Mouse (Mus musculus) intestine, embryonic 15.5 days (tissue): ENCODE measurements around the gene Coro2b. TPM values are rescaled to one million over a fixed set of nuclear protein-coding genes. Genes with fewer than 3 reads are reported as not detected.

Experiments
- ATAC-seq: fragments of 200-750 bp; cut with Nextera tagmentation; 2 replicates; pipeline ENCODE4 v1.8.0; 2017; ENCODE audit warnings: moderate TSS enrichment, moderate library complexity
- H3K27ac ChIP-seq: fragments of 300-500 bp; sonication (generic); 2 replicates; pipeline ENCODE4 v1.5.1; 2015; ENCODE audit warnings: mild to moderate bottlenecking, inconsistent platforms
- H3K27me3 ChIP-seq: fragments of 300-500 bp; sonication (generic); replicated peaks from 2 replicates; pipeline ENCODE4 v1.6.1; 2015; ENCODE audit warnings: inconsistent platforms
- H3K36me3 ChIP-seq: fragments of 300-500 bp; sonication (generic); 2 replicates; pipeline ENCODE4 v1.6.1; 2015; ENCODE audit warnings: inconsistent platforms
- H3K4me1 ChIP-seq: fragments of 300-500 bp; sonication (generic); replicated peaks from 2 replicates; pipeline ENCODE4 v1.6.1; 2015; ENCODE audit warnings: inconsistent platforms
- H3K4me2 ChIP-seq: fragments of 300-500 bp; sonication (generic); replicated peaks from 2 replicates; pipeline ENCODE4 v1.6.1; 2015; ENCODE audit warnings: mild to moderate bottlenecking, inconsistent platforms
- H3K4me3 ChIP-seq: fragments of 300-500 bp; sonication (generic); replicated peaks from 2 replicates; pipeline ENCODE4 v1.5.1; 2015; ENCODE audit warnings: inconsistent platforms
- H3K9ac ChIP-seq: fragments of 300-500 bp; sonication (generic); 2 replicates; pipeline ENCODE4 v1.6.1; 2015; ENCODE audit warnings: inconsistent platforms
- H3K9me3 ChIP-seq: fragments of 300-500 bp; sonication (generic); 2 replicates; pipeline ENCODE4 v1.6.1; 2016; ENCODE audit warnings: inconsistent platforms
- WGBS: fragments of 180-500 bp; shearing (Covaris S2); methylation state at CpG from one replicate; pipeline ENCODE4 v1.1.7; 2015; 5-methylcytosine and 5-hydroxymethylcytosine counted together
- polyA plus RNA-seq: library from polyadenylated mRNA; unstranded; fragments of >200 nt; fragmentation: Nextera tagmentation; extraction: Ambion mirVana; gene quantifications from 2 replicates; pipeline ENCODE4 v1.2.1, GENCODE M21; 2015

The Coro2b gene
- polyA plus RNA-seq, 1 experiment from 2014 or later, result 7.6 TPM

DNA sequence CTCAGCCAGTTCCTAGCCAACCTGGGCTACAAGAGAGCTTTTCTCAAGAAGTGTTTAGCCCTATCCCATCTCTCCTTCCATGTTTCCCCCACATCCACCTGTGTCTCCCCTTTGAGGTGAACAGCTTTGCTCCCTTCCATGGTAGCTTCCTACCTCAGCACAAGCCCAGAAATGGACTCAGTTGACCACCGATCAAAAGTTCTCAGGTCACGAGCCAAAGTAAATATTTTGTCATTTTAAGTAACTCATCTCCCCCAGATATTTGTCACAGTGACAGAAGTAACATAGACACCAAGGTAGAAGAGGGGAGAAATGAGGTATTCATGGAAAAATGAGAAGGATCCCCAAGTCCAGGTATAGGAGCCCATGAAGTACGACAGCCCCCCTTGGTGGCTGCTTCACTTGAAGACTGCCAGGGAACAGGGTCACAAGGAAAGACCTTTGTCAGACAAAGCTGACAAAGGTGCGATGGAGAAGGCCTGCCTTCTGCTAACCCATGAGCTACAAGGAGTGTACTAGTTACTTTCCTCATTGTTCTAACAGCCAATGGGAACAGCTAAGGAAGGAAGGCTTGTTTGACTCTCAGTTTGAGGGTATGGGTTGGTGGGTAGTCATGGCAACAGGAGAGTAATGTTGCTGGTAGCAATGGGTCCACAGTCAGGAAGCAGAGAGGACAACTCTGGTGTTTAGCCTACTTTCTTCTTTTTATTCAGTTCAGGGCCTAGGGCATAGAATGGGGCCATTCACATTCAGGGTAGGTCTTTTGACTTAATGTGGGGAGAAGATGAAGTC, 150.9 kb downstream of the Coro2b start:
- H3K27me3 ChIP-seq, result no peaks in the 10 kb centered on the region
- H3K27ac ChIP-seq, result no peak overlapping the region
- no peak overlapping the region for H3K4me3 ChIP-seq
- no peak overlapping the region for H3K9ac ChIP-seq
- no peak for ATAC-seq
- no peak overlapping the region for H3K4me2 ChIP-seq
- WGBS, result 69% methylated on average over 4 of the region's 4 CpGs
- no peaks in the 10 kb centered on the region for H3K36me3 ChIP-seq
- no peaks in the 10 kb centered on the region for H3K4me1 ChIP-seq
- no peaks in the 10 kb centered on the region for H3K9me3 ChIP-seq

GRCm38 (mm10) chr9:62385062-62385461, 151.8 kb downstream of the Coro2b start:
- no peaks in the 10 kb centered on the region for H3K9me3 ChIP-seq
- no peaks in the 10 kb centered on the region for H3K36me3 ChIP-seq
- H3K9ac ChIP-seq, result no peak overlapping the region
- H3K27me3 ChIP-seq, result no peaks in the 10 kb centered on the region
- H3K27ac ChIP-seq, result no peak overlapping the region
- H3K4me3 ChIP-seq, result no peak overlapping the region
- no peak overlapping the region for H3K4me2 ChIP-seq
- WGBS, result 81% methylated on average over 6 of the region's 6 CpGs
- H3K4me1 ChIP-seq, result no peaks in the 10 kb centered on the region
- no peak for ATAC-seq

DNA sequence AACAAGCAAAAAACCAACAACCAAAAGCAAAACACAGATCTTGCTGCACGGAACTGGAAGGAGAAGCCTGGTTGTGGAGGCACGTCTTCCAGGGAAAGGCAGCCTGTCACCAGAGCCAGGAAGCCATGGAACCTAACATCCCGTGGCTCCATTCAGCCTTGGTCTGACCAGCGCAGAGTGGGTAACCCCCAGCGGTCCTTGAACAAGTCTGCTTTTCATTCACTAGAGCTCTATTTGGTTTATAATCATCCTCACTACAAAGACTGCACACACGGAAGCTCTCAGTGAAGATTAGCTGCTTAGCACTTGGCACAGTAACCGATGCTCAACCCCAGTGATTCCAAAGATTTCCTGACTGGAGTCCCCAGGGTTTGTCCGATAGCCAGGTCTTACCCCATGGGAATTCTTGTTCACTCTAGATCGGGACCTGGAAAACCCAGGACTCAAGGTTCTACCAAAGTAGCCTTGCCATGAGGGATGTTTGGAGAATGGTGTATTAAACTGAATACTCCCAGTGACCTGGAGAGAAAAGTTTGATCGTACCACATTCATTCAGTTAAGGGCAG, 154.2 kb downstream of the Coro2b start:
- Histone ChIP-seq H3K9me3 (no peaks in the 10 kb centered on the region), H3K4me3 (no peak overlapping the region), H3K27me3 (no peaks in the 10 kb centered on the region), H3K4me1 (no peaks in the 10 kb centered on the region), H3K27ac (no peak overlapping the region), H3K36me3 (peaks cover 4% of the 10 kb centered on the region; the same call in 1 of the 2 replicates), H3K4me2 (no peak overlapping the region), H3K9ac (no peak overlapping the region)
- no peak for ATAC-seq
- WGBS, result 81% methylated on average over 10 of the region's 10 CpGs

DNA sequence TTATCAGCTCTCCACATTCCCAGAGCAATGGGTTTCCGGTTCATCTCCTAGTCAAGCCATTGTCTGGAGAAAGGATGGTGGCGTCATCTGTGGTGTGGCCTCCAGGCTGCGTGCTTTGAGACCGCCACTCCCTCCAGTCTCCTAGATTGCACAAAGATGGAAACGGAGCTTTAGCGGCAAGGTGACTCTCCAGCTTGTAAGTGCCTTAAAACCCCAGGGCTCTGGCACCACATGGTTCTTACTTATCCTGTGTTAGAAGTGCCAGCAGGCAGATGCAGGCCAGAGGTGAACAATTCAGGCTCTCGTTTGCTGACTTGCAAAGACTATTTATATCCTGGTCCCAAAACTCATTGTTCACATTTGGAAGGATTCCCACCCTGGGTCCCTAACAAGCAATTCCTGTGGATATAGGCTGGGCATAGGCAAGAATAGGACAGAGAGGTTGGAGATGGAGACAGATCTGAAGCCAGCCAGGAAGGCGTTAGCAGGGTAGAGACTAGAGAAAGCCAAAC, 155.4 kb downstream of the Coro2b start:
- WGBS, result 60% methylated on average over 8 of the region's 8 CpGs

DNA sequence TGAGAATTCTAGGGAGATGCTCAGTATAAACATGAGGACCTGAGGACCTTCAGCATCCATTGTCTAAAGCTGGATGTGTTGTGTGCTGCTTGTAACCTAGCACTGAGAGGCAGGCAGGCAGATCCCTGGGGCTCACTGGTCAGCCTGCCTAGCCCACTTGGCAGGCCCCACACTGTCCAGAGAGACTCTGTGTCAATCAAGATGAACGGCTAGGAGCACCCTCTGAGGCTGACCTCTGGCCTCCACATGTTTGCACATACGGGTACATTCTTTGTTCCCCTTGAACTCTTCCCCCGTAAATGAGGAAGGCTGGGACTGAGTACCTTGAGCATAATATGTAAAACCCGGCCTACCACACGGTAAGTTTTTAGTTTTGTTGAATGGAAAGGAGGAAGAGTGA, 156.5 kb downstream of the Coro2b start:
- Histone ChIP-seq H3K36me3 (peaks cover 21% of the 10 kb centered on the region), H3K4me2 (no peak overlapping the region), H3K4me1 (peaks cover under 1% of the 10 kb centered on the region; the same call in 1 of the 2 replicates), H3K4me3 (no peak overlapping the region), H3K9ac (no peak overlapping the region), H3K9me3 (no peaks in the 10 kb centered on the region), H3K27ac (no peak overlapping the region), H3K27me3 (no peaks in the 10 kb centered on the region)
- WGBS, result 51% methylated on average over 5 of the region's 5 CpGs
- ATAC-seq, result no peak

More for the DNA sequence above, 155.4 kb downstream of the Coro2b start:
- Histone ChIP-seq H3K27me3 (no peaks in the 10 kb centered on the region), H3K4me2 (no peak overlapping the region), H3K4me1 (no peaks in the 10 kb centered on the region), H3K27ac (no peak overlapping the region), H3K9me3 (no peaks in the 10 kb centered on the region), H3K9ac (no peak overlapping the region), H3K4me3 (no peak overlapping the region), H3K36me3 (peaks cover 15% of the 10 kb centered on the region)
- ATAC-seq, result peak; percentile 68; the same call in 1 of the 2 replicates

- peaks cover 20% of the 10 kb centered on the region; the same call in 1 of the 2 replicates for H3K4me1 ChIP-seq
- H3K27ac ChIP-seq, result no peak overlapping the region
- ATAC-seq, result no peak
- no peaks in the 10 kb centered on the region for H3K9me3 ChIP-seq
- H3K27me3 ChIP-seq, result no peaks in the 10 kb centered on the region
- WGBS, result 93% methylated on average over 10 of the region's 10 CpGs
- H3K4me2 ChIP-seq, result no peak overlapping the region
- no peak overlapping the region for H3K4me3 ChIP-seq
- H3K36me3 ChIP-seq, result peaks cover 31% of the 10 kb centered on the region
- H3K9ac ChIP-seq, result no peak overlapping the region
Observed at GRCm38 (mm10) chr9:62377897-62378296, 158.9 kb downstream of the Coro2b start.

DNA sequence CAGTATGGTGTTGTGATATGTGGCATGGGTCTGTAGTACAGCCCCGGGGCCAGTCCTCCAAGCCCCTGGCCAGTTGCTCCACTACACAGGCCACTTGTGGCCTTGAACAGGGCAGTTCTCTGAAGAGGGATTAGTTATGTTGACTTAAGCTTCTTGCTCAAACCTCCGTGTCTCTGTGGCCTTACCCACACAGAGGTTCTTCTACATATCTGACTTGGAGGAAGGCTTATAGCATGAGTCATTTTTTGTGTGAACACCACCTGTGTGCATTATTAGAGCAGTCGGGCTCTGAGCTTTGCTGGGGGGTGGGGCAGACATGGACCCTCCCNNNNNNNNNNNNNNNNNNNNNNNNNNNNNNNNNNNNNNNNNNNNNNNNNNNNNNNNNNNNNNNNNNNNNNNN, 162.6 kb downstream of the Coro2b start:
- WGBS, result 59% methylated on average over 3 of the region's 3 CpGs
- Histone ChIP-seq H3K9ac (0 out of 2 replicates have a peak overlapping the region, but pooled peaks have one; percentile 1), H3K4me2 (0 out of 2 replicates have a peak overlapping the region, but pooled peaks have one; percentile 3), H3K27ac (peak overlapping the region; percentile 51; the same call in 1 of the 2 replicates), H3K4me3 (no peak overlapping the region), H3K27me3 (no peaks in the 10 kb centered on the region), H3K9me3 (no peaks in the 10 kb centered on the region), H3K4me1 (peaks cover 43% of the 10 kb centered on the region), H3K36me3 (peaks cover 31% of the 10 kb centered on the region)
- ATAC-seq, result peak; percentile 57

DNA sequence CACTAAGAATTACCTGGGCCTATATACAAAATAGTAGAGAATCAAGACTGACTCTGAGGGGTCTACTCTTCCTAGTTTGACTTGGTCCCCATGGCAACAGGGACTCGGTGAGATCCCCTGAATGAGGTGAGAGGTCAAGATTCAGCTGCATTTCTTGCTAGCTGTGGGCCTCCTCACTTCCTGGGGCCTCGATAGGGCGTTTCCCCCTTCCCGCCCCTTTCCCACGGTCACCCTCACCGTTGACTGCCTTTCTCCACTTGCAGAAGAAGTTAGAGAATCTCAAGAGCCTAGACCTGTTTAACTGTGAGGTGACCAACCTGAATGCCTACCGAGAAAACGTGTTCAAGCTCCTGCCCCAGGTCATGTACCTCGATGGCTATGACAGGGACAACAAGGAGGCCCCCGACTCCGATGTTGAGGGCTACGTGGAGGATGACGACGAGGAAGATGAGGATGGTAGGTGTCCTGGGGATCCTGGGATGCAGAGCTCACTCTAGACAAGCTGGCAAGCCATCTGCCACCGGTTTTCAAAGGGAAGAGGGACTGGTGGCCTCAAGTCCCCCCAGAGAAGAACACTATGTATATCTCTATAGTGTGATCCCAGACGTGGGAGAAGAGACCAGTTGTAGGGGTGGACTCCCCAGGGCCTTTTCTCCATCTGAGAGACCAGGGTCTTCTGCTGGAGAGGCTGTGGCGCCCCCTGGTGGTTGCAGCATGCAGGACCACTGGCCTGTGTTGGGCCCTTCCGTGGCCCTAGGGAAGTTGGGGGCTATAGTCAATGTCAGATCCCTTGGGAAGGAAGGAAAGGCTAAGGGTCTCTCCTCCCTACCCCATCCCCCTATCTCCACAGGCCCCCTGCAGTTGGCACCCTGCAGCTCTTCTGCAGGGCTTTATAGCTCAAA, 163.4 kb downstream of the Coro2b start:
- Histone ChIP-seq H3K36me3 (peaks cover 31% of the 10 kb centered on the region), H3K4me3 (no peak overlapping the region), H3K27me3 (no peaks in the 10 kb centered on the region), H3K27ac (peak overlapping the region; percentile 51; the same call in 1 of the 2 replicates), H3K4me2 (no peak overlapping the region), H3K9ac (no peak overlapping the region), H3K4me1 (peaks cover 51% of the 10 kb centered on the region), H3K9me3 (no peaks in the 10 kb centered on the region)
- WGBS, result 54% methylated on average over 18 of the region's 18 CpGs
- ATAC-seq, result peak; percentile 27; the same call in 1 of the 2 replicates

- WGBS, result 81% methylated on average over 9 of the region's 9 CpGs
- no peak overlapping the region for H3K9ac ChIP-seq
- no peak overlapping the region for H3K4me3 ChIP-seq
- H3K4me2 ChIP-seq, result no peak overlapping the region
- H3K9me3 ChIP-seq, result no peaks in the 10 kb centered on the region
- H3K27me3 ChIP-seq, result no peaks in the 10 kb centered on the region
- H3K36me3 ChIP-seq, result peaks cover 28% of the 10 kb centered on the region
- H3K27ac ChIP-seq, result peak overlapping the region; percentile 51; the same call in 1 of the 2 replicates
- H3K4me1 ChIP-seq, result peaks cover 59% of the 10 kb centered on the region
- no peak for ATAC-seq
Observed at GRCm38 (mm10) chr9:62372556-62373221, 164.2 kb downstream of the Coro2b start.

- no peak overlapping the region for H3K27ac ChIP-seq
- no peak overlapping the region for H3K4me3 ChIP-seq
- WGBS, result 54% methylated on average over 16 of the region's 16 CpGs
- H3K9ac ChIP-seq, result no peak overlapping the region
- H3K4me2 ChIP-seq, result no peak overlapping the region
- peaks cover 66% of the 10 kb centered on the region for H3K4me1 ChIP-seq
- no peak for ATAC-seq
- H3K36me3 ChIP-seq, result peaks cover 21% of the 10 kb centered on the region
- H3K27me3 ChIP-seq, result no peaks in the 10 kb centered on the region
- no peaks in the 10 kb centered on the region for H3K9me3 ChIP-seq
Observed at GRCm38 (mm10) chr9:62371745-62372555, 164.9 kb downstream of the Coro2b start.
